Mouse (Mus musculus) kidney, adult 2 months (tissue): Measurements from ENCODE around the gene Arhgap4.

Source experiments
- CTCF ChIP-seq: fragments of 200-500 bp; conservative IDR thresholded peaks from 2 replicates; pipeline ENCODE4 v1.5.1; 2011; ENCODE audit warnings: low read depth, mild to moderate bottlenecking, control low read depth, low read length, moderate library complexity, mixed read lengths; ENCODE audit not compliant: insufficient read depth, insufficient read length
- POLR2A ChIP-seq: fragments of 200-500 bp; IDR thresholded peaks from one replicate; pipeline ENCODE4 v1.6.1; 2011; ENCODE audit warnings: low read depth, low read length, control low read depth

GRCm38 (mm10) chrX:73864692-73865091 lies 57.0 kb downstream of the Arhgap4 start:
- TF ChIP-seq POLR2A (no peak), CTCF (no peak)
